Mouse (Mus musculus) forebrain, embryonic 10.5 days (tissue): Measurements from ENCODE around the gene St6galnac3. TPM values are rescaled to one million over a fixed set of nuclear protein-coding genes. Genes with fewer than 3 reads are reported as not detected.
A peak's percentile ranks its signal among the peaks of the same experiment; 100 is the strongest.

Source experiments
- DNase-seq: peaks from one replicate; pipeline ENCODE4 v3.0.0-alpha.2; 2017; ENCODE audit warnings: low spot score; ENCODE audit errors: extremely low spot score
- H3K27ac ChIP-seq: fragments of 300-500 bp; sonication (generic); 2 replicates; pipeline ENCODE4 v1.5.1; 2016; ENCODE audit warnings: mild to moderate bottlenecking
- H3K27me3 ChIP-seq: fragments of 300-500 bp; sonication (generic); 2 replicates; pipeline ENCODE4 v1.6.1; 2016; ENCODE audit warnings: mild to moderate bottlenecking; ENCODE audit not compliant: poor library complexity, severe bottlenecking
- H3K36me3 ChIP-seq: fragments of 300-500 bp; sonication (generic); replicated peaks from 2 replicates; pipeline ENCODE4 v1.6.1; 2016; ENCODE audit warnings: mild to moderate bottlenecking, moderate library complexity
- H3K4me1 ChIP-seq: fragments of 300-500 bp; sonication (generic); 2 replicates; pipeline ENCODE4 v1.6.1; 2016
- H3K4me3 ChIP-seq: fragments of 300-500 bp; sonication (generic); 2 replicates; pipeline ENCODE4 v1.5.1; 2016; ENCODE audit warnings: mild to moderate bottlenecking, moderate library complexity
- H3K9me3 ChIP-seq: fragments of 300-500 bp; sonication (generic); 2 replicates; pipeline ENCODE4 v1.6.1; 2016; ENCODE audit warnings: mild to moderate bottlenecking, moderate library complexity
- WGBS: fragments of 180-500 bp; shearing (Covaris S2); methylation state at CpG from one replicate; pipeline ENCODE4 v1.1.7; 2016; 5-methylcytosine and 5-hydroxymethylcytosine counted together
- polyA plus RNA-seq: library from polyadenylated mRNA; unstranded; fragments of >200 nt; fragmentation: Nextera tagmentation; extraction: Ambion mirVana; gene quantifications from 2 replicates; pipeline ENCODE4 v1.2.1, GENCODE M21; 2016

The St6galnac3 gene
- polyA plus RNA-seq, 1 experiment from 2014 or later: 40.0 TPM

DNA sequence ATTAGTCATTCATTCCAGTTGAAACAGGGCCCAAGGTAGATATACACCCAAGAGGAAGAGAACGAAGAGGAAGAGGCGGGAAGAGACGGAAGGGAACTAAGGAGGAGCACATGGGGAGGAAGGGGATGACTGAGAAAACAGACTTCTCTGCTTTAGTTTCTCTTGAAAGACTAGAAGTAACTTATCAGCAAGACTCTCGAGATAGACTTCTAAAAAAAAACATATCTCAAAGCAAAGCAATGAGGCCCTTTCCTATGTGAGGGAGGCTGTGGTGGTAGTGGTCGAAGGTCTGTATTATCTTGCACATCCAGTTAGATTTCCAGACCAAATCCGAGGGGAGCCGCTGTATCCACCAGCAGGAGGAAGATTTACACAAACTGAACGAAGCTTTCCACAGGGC, 50.6 kb downstream of the St6galnac3 start:
- no peak overlapping the region for H3K4me3 ChIP-seq
- H3K36me3 ChIP-seq: no peaks in the 10 kb centered on the region
- H3K9me3 ChIP-seq: no peaks in the 10 kb centered on the region
- H3K27me3 ChIP-seq: no peaks in the 10 kb centered on the region; the same call in 1 of the 2 replicates
- H3K27ac ChIP-seq: no peak overlapping the region
- H3K4me1 ChIP-seq: peaks cover 61% of the 10 kb centered on the region
- no peak for DNase-seq
- 86% methylated on average over 8 of the region's 8 CpGs for WGBS

DNA sequence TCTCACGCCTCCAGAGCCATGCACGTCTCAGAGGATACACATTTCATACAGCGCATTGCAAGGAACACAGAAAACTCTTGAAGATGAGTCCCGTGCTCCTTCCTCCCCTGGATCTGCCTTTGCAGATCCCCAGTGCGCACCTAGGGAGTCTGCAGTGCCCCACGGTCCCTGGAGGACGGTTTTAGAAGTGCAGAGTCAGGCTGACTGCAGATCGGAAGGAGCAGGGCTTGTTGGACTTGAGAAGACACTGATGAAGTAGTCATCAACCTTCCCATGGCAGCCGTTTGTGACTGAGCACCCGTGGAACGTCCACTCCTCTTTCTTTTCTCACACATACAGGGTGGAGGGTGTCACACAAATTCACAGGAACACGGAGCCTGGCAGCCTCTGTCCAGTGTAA, 51.5 kb downstream of the St6galnac3 start:
- Histone ChIP-seq H3K27ac (no peak overlapping the region), H3K9me3 (no peaks in the 10 kb centered on the region), H3K27me3 (no peaks in the 10 kb centered on the region; the same call in 1 of the 2 replicates), H3K4me1 (peaks cover 68% of the 10 kb centered on the region), H3K4me3 (no peak overlapping the region), H3K36me3 (no peaks in the 10 kb centered on the region)
- DNase-seq: no peak
- WGBS: 85% methylated on average over 12 of the region's 12 CpGs

GRCm38 (mm10) chr3:153670953-153671674, 53.9 kb downstream of the St6galnac3 start:
- no peaks in the 10 kb centered on the region for H3K36me3 ChIP-seq
- no peak overlapping the region for H3K4me3 ChIP-seq
- no peak for DNase-seq
- WGBS: 90% methylated on average over 10 of the region's 10 CpGs
- no peak overlapping the region for H3K27ac ChIP-seq
- H3K27me3 ChIP-seq: no peaks in the 10 kb centered on the region
- peaks cover 60% of the 10 kb centered on the region for H3K4me1 ChIP-seq
- H3K9me3 ChIP-seq: no peaks in the 10 kb centered on the region

- Histone ChIP-seq H3K27ac (no peak overlapping the region), H3K27me3 (no peaks in the 10 kb centered on the region), H3K4me3 (no peak overlapping the region), H3K36me3 (no peaks in the 10 kb centered on the region), H3K4me1 (peaks cover 54% of the 10 kb centered on the region), H3K9me3 (no peaks in the 10 kb centered on the region)
- no peak for DNase-seq
- WGBS: 95% methylated on average over 13 of the region's 13 CpGs
Observed at GRCm38 (mm10) chr3:153669737-153670435, 55.1 kb downstream of the St6galnac3 start.

GRCm38 (mm10) chr3:153669329-153669728, 55.6 kb downstream of the St6galnac3 start:
- Histone ChIP-seq H3K9me3 (no peaks in the 10 kb centered on the region), H3K4me1 (peaks cover 49% of the 10 kb centered on the region), H3K27me3 (no peaks in the 10 kb centered on the region), H3K4me3 (no peak overlapping the region), H3K27ac (no peak overlapping the region), H3K36me3 (no peaks in the 10 kb centered on the region)
- DNase-seq: no peak
- 75% methylated on average over 8 of the region's 8 CpGs for WGBS

DNA sequence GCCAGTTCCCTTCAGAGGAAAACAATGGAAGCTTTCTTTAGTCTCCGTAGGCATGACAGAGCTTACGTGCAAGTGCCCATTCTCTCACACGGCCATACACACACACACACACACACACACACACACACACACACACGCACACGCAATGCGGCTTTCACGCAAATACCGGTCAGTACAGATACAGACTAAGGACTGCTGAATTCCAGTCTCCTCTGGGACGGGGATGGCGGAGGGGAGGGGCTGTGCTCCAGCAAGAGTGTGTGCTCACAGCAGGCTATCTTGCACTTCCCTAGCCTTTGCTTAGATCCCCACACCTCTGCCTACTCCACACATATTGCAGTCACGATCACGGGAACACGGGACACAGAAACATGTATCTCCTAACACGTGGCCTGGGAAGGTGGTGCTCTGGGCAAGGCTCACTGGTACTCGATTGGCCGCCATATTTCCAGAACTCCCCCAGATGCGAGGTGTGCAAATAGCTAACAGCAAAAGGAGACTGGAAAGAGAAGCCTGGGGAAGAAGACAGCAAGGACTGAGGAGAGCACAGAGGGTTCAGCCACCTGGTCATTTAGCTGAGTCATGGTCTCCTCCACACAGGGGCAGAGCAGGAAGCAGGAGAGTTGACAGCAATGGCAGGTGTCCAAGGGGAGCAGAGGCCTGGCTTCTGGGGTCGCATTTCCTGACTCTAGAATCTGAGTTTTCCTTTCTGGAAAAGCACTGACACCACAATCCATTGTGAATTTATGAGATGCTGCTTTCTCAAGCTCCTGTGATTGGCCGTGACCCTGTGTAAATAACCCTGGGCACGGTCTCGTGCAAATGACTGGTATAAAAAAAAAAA, 56.3 kb downstream of the St6galnac3 start:
- peaks cover 45% of the 10 kb centered on the region for H3K4me1 ChIP-seq
- no peak for DNase-seq
- WGBS: 75% methylated on average over 21 of the region's 21 CpGs

GRCm38 (mm10) chr3:153664696-153665095, 60.3 kb downstream of the St6galnac3 start:
- Histone ChIP-seq H3K36me3 (no peaks in the 10 kb centered on the region), H3K9me3 (no peaks in the 10 kb centered on the region), H3K4me3 (no peak overlapping the region), H3K27ac (no peak overlapping the region), H3K4me1 (peaks cover 50% of the 10 kb centered on the region), H3K27me3 (no peaks in the 10 kb centered on the region)
- no peak for DNase-seq
- 94% methylated on average over 5 of the region's 5 CpGs for WGBS

More for the DNA sequence above, 56.3 kb downstream of the St6galnac3 start:
- no peaks in the 10 kb centered on the region for H3K9me3 ChIP-seq
- H3K36me3 ChIP-seq: no peaks in the 10 kb centered on the region
- peak overlapping the region; percentile 54 for H3K27ac ChIP-seq
- H3K27me3 ChIP-seq: no peaks in the 10 kb centered on the region
- no peak overlapping the region for H3K4me3 ChIP-seq

GRCm38 (mm10) chr3:153663841-153664427, 61.0 kb downstream of the St6galnac3 start:
- Histone ChIP-seq H3K4me1 (peaks cover 52% of the 10 kb centered on the region), H3K4me3 (no peak overlapping the region), H3K9me3 (no peaks in the 10 kb centered on the region), H3K27ac (no peak overlapping the region), H3K27me3 (no peaks in the 10 kb centered on the region), H3K36me3 (0 out of 2 replicates have a peak, but pooled peaks cover 3% of the 10 kb centered on the region)
- no peak for DNase-seq
- 82% methylated on average over 10 of the region's 10 CpGs for WGBS

- peaks cover 48% of the 10 kb centered on the region for H3K4me1 ChIP-seq
- 0 out of 2 replicates have a peak, but pooled peaks cover 3% of the 10 kb centered on the region for H3K36me3 ChIP-seq
- WGBS: 84% methylated on average over 9 of the region's 9 CpGs
- no peaks in the 10 kb centered on the region for H3K9me3 ChIP-seq
- no peak for DNase-seq
- no peak overlapping the region for H3K27ac ChIP-seq
- no peaks in the 10 kb centered on the region for H3K27me3 ChIP-seq
- H3K4me3 ChIP-seq: no peak overlapping the region
Observed at GRCm38 (mm10) chr3:153662796-153663195, 62.2 kb downstream of the St6galnac3 start.

DNA sequence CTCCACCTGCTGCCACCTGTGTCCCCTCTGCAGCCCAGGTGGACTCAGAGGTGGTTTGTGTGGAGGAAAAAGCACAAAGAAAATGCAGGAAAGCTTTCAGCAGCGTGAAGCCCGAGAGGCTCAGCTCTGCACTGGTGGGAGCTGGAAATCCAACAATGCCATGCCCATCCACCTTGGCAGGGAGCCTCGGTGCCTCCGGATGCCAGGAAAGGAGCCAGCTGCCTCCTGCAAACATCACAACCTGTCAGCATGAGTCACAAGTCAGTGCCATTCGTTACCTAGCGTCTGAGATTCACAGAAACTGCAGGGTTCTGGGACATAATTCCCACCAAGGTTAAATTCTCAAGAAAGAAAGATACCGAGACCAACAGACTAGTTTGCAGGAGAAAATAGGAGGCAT, 63.0 kb downstream of the St6galnac3 start:
- no peak for DNase-seq
- Histone ChIP-seq H3K4me1 (peaks cover 48% of the 10 kb centered on the region), H3K36me3 (0 out of 2 replicates have a peak, but pooled peaks cover 3% of the 10 kb centered on the region), H3K27ac (no peak overlapping the region), H3K9me3 (no peaks in the 10 kb centered on the region), H3K27me3 (no peaks in the 10 kb centered on the region), H3K4me3 (no peak overlapping the region)
- WGBS: 93% methylated on average over 7 of the region's 7 CpGs

DNA sequence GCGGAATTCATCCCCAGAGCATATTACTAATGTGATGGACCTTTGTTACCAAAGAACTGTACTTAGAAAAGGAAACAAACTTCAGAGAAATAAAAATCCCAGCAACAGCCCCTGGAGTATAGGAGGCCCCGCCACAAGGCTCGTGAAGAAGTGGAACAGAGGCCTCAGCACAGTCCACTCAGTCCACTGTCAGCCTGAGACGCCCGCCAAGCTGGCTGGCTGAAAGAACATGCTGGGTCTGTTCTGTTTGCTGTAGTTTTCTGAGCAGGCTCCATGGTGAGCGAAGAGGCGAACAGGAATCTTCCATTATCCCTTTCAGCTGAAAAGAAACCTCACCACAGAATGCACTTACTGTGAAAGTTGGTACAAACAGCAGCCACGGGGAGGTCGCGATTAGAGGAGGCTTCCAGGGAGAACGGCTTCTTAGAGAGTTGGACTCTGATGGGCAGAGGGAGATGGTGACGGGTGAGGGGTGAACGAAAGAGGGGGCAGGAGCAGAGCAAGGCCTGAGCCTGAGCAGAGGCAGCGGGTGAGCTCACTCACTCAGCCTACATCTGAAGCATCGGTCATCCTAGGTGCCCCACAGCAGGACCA, 65.3 kb downstream of the St6galnac3 start:
- Histone ChIP-seq H3K9me3 (no peaks in the 10 kb centered on the region), H3K27ac (peak overlapping the region; percentile 48), H3K36me3 (0 out of 2 replicates have a peak, but pooled peaks cover 3% of the 10 kb centered on the region), H3K27me3 (no peaks in the 10 kb centered on the region), H3K4me3 (no peak overlapping the region), H3K4me1 (peaks cover 50% of the 10 kb centered on the region)
- DNase-seq: no peak
- WGBS: 71% methylated on average over 15 of the region's 15 CpGs
